Mouse (Mus musculus) forebrain, embryonic 15.5 days (tissue): Measurements from ENCODE around the gene Ugcg. TPM values are rescaled to one million over a fixed set of nuclear protein-coding genes. Genes with fewer than 3 reads are reported as not detected.

Experiments
- ATAC-seq: fragments of 200-750 bp; cut with Nextera tagmentation; replicated peaks from 2 replicates; pipeline ENCODE4 v1.8.0; 2017; ENCODE audit warnings: mild to moderate bottlenecking, moderate TSS enrichment, moderate library complexity
- H3K27ac ChIP-seq: fragments of 300-500 bp; sonication (generic); replicated peaks from 2 replicates; pipeline ENCODE4 v1.5.1; 2015; ENCODE audit warnings: mild to moderate bottlenecking, inconsistent platforms
- H3K27me3 ChIP-seq: fragments of 300-500 bp; sonication (generic); 2 replicates; pipeline ENCODE4 v1.6.1; 2015; ENCODE audit warnings: inconsistent platforms
- H3K36me3 ChIP-seq: fragments of 300-500 bp; sonication (generic); 2 replicates; pipeline ENCODE4 v1.6.1; 2015; ENCODE audit warnings: mild to moderate bottlenecking, inconsistent platforms
- H3K4me1 ChIP-seq: fragments of 300-500 bp; sonication (generic); 2 replicates; pipeline ENCODE4 v1.6.1; 2015; ENCODE audit warnings: inconsistent platforms
- H3K4me2 ChIP-seq: fragments of 300-500 bp; sonication (generic); replicated peaks from 2 replicates; pipeline ENCODE4 v1.6.1; 2015; ENCODE audit warnings: mild to moderate bottlenecking, inconsistent platforms
- H3K4me3 ChIP-seq: fragments of 300-500 bp; sonication (generic); 2 replicates; pipeline ENCODE4 v1.5.1; 2015; ENCODE audit warnings: mild to moderate bottlenecking, inconsistent platforms
- H3K9ac ChIP-seq: fragments of 300-500 bp; sonication (generic); replicated peaks from 2 replicates; pipeline ENCODE4 v1.6.1; 2015; ENCODE audit warnings: mild to moderate bottlenecking, inconsistent platforms
- H3K9me3 ChIP-seq: fragments of 300-500 bp; sonication (generic); 2 replicates; pipeline ENCODE4 v1.6.1; 2016; ENCODE audit warnings: inconsistent platforms
- WGBS: fragments of 180-500 bp; shearing (Covaris S2); methylation state at CpG from one replicate; pipeline ENCODE4 v1.1.7; 2015; ENCODE audit warnings: mixed read lengths; 5-methylcytosine and 5-hydroxymethylcytosine counted together
- polyA plus RNA-seq: library from polyadenylated mRNA; unstranded; fragments of >200 nt; fragmentation: Nextera tagmentation; extraction: Ambion mirVana; gene quantifications from 2 replicates; pipeline ENCODE4 v1.2.1, GENCODE M21; 2015

The Ugcg gene
- polyA plus RNA-seq, 1 experiment from 2014 or later, result 15.7 TPM

DNA sequence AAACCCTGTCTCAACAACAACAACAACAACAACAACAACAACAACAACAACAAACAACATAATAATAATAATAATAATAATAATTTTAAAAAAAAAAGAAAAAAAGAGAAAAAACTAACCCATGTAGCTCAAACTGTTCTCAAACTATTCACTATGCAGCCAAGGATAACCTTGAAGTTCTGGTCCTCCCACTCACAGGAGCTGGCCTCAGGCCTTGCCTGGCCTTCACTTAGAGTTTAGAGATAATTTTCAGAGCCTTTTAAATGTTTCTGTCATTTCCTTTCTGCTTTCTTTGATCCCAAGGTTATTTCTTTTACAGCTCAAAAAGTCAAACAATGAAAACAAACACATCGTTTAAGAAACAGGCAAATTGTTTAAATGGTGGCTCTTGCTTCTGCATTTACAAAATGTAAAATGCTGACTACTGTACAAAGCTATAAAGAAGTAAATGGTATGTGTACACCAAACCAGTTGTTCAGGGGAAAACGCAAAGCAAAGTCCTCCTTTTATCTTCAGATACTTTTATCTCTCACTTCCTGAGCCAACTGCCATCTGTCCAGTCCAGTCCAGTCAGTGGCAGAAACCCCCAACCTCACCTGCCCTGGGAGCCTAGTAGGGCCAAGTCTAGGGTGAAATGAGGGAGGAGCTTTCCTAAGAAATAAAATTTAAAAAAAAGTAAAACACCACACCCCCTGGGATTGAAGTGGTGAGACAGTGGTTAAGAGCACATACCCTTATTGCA, 15.7 kb upstream of the Ugcg start:
- no peaks in the 10 kb centered on the region for H3K27me3 ChIP-seq
- H3K27ac ChIP-seq, result no peak overlapping the region
- H3K9ac ChIP-seq, result no peak overlapping the region
- H3K36me3 ChIP-seq, result no peaks in the 10 kb centered on the region
- no peak overlapping the region for H3K4me2 ChIP-seq
- no peaks in the 10 kb centered on the region for H3K4me1 ChIP-seq
- H3K9me3 ChIP-seq, result no peaks in the 10 kb centered on the region
- no peak for ATAC-seq
- WGBS, result 80% methylated on average over 2 of the region's 2 CpGs
- no peak overlapping the region for H3K4me3 ChIP-seq

DNA sequence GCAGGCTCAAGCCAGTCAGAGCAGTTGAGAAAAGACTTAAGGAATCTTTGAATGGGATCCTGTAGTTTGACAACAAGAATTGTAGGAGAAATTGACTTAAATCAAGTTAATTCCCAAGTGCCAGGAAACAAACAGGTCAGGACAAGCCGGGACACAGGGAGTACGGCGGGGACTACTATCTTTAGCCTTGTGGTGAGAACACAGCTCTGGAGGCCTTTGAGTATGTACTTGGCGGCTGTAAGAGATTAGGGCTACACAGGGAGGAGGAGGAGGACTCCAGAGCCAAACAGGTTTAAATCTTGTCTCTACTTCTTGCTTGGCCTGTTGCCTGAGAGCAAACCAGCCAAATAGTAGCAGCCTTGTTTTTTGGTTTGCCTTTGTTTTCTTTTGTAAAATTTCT, 14.1 kb upstream of the Ugcg start:
- ATAC-seq, result no peak
- 79% methylated on average over 4 of the region's 4 CpGs for WGBS
- no peak overlapping the region for H3K9ac ChIP-seq
- no peak overlapping the region for H3K4me3 ChIP-seq
- H3K4me1 ChIP-seq, result no peaks in the 10 kb centered on the region
- H3K27me3 ChIP-seq, result no peaks in the 10 kb centered on the region
- no peak overlapping the region for H3K27ac ChIP-seq
- no peaks in the 10 kb centered on the region for H3K36me3 ChIP-seq
- H3K4me2 ChIP-seq, result no peak overlapping the region
- no peaks in the 10 kb centered on the region for H3K9me3 ChIP-seq

DNA sequence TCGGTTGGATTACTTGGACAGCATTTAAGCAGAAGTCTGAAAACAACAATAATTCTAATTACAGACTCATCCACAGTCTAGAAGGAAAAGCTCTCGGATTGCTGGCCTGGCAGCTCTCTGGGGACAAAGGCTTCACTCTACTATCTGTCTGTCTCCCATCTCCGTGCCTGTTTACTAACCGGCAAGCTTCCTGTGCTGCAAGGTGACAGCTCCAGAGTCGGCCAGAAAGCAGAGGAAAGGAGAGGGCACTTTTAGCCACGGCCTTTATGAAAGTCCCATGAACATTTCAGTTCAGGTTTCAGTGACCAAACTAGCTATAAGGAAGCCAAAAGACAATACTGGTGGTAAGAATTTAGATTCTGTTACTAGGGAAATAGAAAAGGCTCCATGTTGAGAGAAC, 13.1 kb upstream of the Ugcg start:
- H3K27me3 ChIP-seq, result no peaks in the 10 kb centered on the region
- ATAC-seq, result no peak
- no peak overlapping the region for H3K27ac ChIP-seq
- no peaks in the 10 kb centered on the region for H3K4me1 ChIP-seq
- no peak overlapping the region for H3K4me3 ChIP-seq
- no peak overlapping the region for H3K9ac ChIP-seq
- H3K4me2 ChIP-seq, result no peak overlapping the region
- no peaks in the 10 kb centered on the region for H3K36me3 ChIP-seq
- 68% methylated on average over 6 of the region's 6 CpGs for WGBS
- no peaks in the 10 kb centered on the region for H3K9me3 ChIP-seq

DNA sequence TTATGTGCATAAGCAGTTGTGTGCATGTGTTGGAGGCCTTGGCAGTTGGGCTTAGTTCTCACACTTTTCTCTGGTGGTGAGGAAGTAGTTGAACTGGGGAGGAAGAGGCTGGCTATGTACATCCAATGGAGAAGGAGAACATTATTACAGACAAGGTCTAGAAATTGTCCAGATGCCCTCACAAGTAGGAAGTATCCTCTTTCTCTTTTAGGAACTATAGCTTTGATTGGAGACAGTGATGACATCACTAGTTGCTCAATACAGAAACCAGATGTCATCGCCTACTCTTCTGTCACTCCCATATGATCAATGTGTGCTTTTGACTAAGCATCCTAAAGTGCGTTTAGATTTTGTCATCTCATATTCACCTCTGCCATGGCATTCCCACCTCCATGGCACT, 11.5 kb upstream of the Ugcg start:
- ATAC-seq, result no peak
- Histone ChIP-seq H3K27ac (no peak overlapping the region), H3K4me3 (no peak overlapping the region), H3K27me3 (no peaks in the 10 kb centered on the region), H3K9ac (no peak overlapping the region), H3K9me3 (no peaks in the 10 kb centered on the region), H3K36me3 (no peaks in the 10 kb centered on the region), H3K4me2 (no peak overlapping the region), H3K4me1 (peaks cover 3% of the 10 kb centered on the region; the same call in 1 of the 2 replicates)
- WGBS, result 91% methylated on average over 2 of the region's 2 CpGs

DNA sequence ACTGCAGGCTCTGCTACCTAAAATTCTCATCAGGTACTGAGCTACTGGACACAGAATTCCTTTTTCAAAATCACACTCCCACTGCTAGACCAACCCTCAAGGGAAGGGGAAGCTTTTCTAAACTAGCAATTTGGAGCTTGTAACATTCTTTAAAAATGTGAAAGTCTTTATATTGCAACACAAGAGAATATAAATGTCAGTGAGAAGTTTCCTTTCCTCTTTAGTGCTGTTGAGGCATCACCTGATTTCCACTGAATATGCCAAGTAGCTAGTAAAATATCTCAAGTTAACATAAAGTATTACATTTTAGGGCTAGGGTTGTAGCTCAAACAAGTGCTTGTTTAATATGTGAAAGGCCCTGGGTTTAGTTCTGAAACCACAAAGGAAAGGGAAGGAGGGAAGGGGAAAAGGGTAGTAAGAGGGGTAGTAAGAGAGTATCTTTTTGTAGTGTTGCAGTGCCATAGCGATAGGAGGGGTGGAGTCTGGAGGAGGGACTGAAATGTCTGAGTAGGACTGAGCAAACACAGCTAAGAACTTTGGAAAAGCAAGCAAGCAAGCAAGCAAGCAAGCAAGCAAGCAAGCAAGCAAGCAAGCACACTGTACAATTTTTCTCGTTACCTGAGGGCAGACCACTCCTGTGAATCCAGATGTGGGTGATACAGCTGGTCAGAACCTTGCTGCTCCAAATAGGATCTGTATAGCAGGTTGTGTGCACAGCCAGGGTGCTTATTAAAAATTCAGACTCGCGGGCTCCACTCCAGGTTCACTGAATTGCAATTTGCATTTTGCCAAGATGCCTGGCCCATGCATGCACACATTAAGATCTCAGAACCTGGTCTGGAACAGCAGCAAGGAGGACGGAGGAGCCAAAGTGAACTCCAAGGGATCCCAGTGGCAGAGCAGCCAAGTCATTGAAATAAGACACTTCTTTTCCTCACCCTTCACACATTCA, 7.5 kb upstream of the Ugcg start:
- Histone ChIP-seq H3K4me3 (no peak overlapping the region), H3K27ac (no peak overlapping the region), H3K4me2 (no peak overlapping the region), H3K9ac (no peak overlapping the region), H3K4me1 (peaks cover 3% of the 10 kb centered on the region; the same call in 1 of the 2 replicates), H3K9me3 (no peaks in the 10 kb centered on the region), H3K27me3 (no peaks in the 10 kb centered on the region), H3K36me3 (no peaks in the 10 kb centered on the region)
- 34% methylated on average over 5 of the region's 5 CpGs for WGBS
- no peak for ATAC-seq

DNA sequence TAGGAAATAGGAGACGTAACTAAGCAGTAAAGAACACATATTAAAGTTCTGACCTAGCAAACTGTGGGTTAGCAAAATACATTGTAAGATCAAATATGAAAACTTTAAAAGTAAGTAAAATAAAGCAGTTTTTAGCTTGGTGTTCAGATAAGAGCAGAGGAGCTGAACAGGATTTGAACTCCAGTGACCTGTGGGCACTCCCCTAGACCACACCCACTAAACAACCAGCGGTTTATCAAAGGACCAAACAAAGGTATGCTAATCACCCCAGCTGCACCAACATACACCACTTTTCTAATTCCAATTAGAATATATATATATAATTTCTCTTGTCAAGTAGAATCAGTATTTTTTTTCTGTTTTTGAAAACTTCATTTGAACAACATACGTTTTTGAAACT, 3.4 kb upstream of the Ugcg start:
- Histone ChIP-seq H3K9me3 (no peaks in the 10 kb centered on the region), H3K27me3 (no peaks in the 10 kb centered on the region), H3K4me1 (peaks cover 13% of the 10 kb centered on the region; the same call in 1 of the 2 replicates), H3K4me3 (no peak overlapping the region), H3K27ac (no peak overlapping the region), H3K4me2 (no peak overlapping the region), H3K36me3 (no peaks in the 10 kb centered on the region), H3K9ac (no peak overlapping the region)
- 75% methylated on average over 3 of the region's 3 CpGs for WGBS
- ATAC-seq, result no peak

DNA sequence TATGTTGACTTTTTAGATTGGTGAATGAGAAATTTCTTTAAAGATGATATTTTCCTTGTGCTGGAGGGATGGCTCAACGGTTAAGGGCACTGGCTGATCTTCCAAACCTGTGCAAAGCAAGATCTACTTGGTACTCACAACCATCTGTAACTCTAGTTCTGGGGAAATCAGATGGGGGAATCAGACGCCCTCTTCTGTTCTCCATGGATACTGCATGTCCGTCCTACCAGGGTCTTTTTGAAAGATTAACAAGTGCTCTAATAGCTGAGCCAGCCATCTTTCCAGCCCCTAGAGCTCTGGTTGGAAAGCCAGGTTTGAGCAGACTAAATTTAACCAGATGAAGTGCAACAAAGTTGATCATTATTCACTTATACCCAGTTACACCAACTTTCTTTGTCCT, 1.8 kb upstream of the Ugcg start:
- Histone ChIP-seq H3K4me1 (peaks cover 16% of the 10 kb centered on the region), H3K27me3 (no peaks in the 10 kb centered on the region), H3K9me3 (no peaks in the 10 kb centered on the region), H3K4me2 (no peak overlapping the region), H3K4me3 (no peak overlapping the region), H3K27ac (no peak overlapping the region), H3K9ac (no peak overlapping the region), H3K36me3 (no peaks in the 10 kb centered on the region)
- ATAC-seq, result no peak
- WGBS, result 28% methylated on average over 3 of the region's 3 CpGs

DNA sequence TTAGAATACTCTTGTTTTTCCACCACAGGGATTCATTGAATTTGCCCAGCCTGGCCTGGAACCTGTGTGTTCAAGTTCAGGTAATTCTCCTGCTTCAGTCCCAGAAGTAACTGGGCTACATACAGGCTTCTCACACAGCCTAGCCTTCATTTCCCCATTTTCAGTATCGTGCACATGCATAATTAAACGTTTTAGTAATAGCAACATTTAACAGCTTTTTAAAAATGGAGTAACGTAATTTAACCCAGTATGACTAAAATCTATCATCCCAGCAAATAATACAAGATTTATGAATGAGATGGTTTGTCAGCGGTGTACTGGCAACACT, 619 bp upstream of the Ugcg start:
- Histone ChIP-seq H3K4me3 (peak overlapping the region; percentile 79), H3K36me3 (no peaks in the 10 kb centered on the region), H3K9ac (peak overlapping the region; percentile 96), H3K4me1 (peaks cover 16% of the 10 kb centered on the region), H3K27me3 (no peaks in the 10 kb centered on the region), H3K27ac (peak overlapping the region; percentile 97), H3K9me3 (no peaks in the 10 kb centered on the region), H3K4me2 (peak overlapping the region; percentile 45)
- WGBS, result 25% methylated on average over 4 of the region's 4 CpGs
- ATAC-seq, result peak; percentile 7; the same call in 1 of the 2 replicates

DNA sequence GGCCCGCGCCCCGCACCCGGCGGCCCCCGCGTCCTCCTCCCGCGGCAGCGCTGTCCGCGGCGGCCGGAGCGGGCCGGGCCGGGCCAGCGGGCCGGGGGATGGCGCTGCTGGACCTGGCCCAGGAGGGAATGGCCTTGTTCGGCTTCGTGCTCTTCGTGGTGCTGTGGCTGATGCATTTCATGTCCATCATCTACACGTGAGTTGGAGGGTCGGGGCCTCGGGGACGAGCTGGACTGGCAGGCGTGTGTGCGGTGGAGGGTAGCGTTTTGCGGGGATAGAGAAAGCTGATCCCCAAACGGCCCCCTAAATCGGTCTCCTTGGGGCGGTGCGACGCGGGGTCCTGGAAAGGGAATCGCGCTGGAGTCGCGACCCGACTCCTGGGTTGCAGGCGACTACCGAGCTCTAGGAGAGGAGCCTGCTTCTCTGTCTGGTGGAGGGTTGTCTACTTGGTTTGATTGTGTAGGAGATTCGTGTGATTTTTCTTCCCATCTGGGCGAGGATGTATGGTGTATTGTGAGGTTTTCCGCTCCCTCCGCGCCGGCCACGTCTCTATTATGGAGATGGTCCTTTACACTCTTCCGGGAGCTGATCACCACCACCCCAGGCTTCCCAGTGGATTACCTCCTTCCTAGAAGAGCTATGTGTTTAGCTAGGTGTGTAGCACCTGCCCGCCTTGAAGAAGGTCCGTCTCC, 635 bp downstream of the Ugcg start:
- Histone ChIP-seq H3K27me3 (no peaks in the 10 kb centered on the region), H3K4me3 (peak overlapping the region; percentile 79), H3K27ac (peak overlapping the region; percentile 97), H3K9me3 (no peaks in the 10 kb centered on the region), H3K4me2 (peak overlapping the region; percentile 45), H3K4me1 (peaks cover 16% of the 10 kb centered on the region), H3K9ac (peak overlapping the region; percentile 96), H3K36me3 (no peaks in the 10 kb centered on the region)
- WGBS, result under 1% methylated on average over 51 of the region's 54 CpGs
- ATAC-seq, result peak; percentile 79

DNA sequence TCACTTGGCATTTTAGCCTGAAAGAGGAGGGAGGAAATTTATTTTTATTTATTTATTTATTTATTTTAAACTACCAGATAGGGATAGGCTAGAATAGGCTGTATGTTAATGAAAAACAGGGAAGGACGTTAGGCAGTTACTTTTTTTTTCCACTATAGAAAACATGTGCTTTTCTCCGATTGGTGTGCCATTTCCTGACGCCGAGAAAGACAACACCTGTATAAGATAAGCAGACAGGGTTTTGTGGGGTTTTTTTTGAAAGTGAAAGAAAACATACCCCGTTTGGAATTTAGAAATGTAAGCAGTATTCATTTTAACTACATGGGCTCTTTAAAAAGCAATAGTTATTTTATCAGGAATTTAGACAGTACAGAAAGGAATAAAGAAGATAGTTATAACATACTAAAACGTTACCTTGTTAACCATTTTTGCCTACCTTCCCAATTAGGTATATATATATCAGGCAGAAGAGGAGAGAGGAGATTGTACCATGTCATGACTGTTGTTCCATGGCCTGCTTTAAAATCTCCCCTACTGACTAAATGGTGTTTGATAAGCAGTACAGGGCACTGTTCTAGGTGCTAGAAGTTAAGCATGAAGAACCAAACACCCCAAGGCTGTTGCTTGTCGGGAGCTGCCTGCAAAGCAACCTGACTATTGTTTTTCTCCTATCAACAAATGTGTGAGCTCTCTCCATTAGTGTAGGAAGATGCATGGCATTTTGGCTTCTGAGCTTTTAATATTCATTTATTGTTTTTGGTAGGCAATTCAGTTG, 1.8 kb downstream of the Ugcg start:
- Histone ChIP-seq H3K4me1 (peaks cover 16% of the 10 kb centered on the region), H3K4me3 (peak overlapping the region; percentile 79), H3K4me2 (peak overlapping the region; percentile 45), H3K27ac (no peak overlapping the region), H3K9ac (no peak overlapping the region), H3K36me3 (no peaks in the 10 kb centered on the region), H3K27me3 (no peaks in the 10 kb centered on the region), H3K9me3 (no peaks in the 10 kb centered on the region)
- 67% methylated on average over 7 of the region's 7 CpGs for WGBS
- no peak for ATAC-seq

DNA sequence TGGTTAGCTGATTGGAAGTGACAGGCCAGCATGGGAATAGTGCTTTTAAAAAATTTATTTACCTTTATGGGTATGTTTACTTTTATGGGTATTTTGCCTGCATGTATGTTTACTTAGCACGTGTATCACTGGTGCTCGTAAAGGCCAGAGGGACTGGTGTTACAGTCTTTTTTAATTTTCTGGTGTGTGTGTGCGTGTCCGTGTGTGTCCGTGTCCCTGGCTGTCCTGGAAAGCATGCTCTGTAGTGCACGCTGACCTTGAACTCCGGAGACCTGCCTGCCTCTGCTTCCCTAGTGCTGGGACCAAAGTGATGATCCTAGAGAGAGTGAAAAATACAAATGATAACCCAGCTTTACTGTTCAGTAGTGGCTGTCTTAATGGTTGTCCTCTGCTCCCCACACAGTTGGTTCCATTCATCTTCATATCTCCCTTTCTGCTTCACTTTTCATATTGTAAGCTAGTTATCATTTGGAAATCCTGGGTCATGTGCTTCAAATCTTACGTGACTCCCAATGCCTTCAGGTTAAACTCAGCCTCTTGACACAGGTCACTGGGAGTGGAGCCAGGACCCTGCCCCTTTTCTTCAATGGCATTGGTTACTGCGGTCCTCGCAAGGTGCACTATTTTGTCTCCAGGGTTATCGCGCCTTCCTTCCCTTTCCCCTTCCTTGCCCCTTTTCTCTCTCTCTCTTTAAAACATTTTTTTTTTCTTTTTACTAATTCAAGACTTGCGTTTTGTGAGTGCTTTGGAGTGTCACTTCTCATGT, 5.9 kb downstream of the Ugcg start:
- 92% methylated on average over 13 of the region's 13 CpGs for WGBS
- Histone ChIP-seq H3K4me2 (no peak overlapping the region), H3K4me1 (peaks cover 38% of the 10 kb centered on the region), H3K9me3 (no peaks in the 10 kb centered on the region), H3K27me3 (no peaks in the 10 kb centered on the region), H3K4me3 (no peak overlapping the region), H3K9ac (no peak overlapping the region), H3K36me3 (no peaks in the 10 kb centered on the region), H3K27ac (no peak overlapping the region)
- no peak for ATAC-seq
